Mouse (Mus musculus) forebrain, embryonic 11.5 days (tissue): ENCODE data around the gene Snx30. TPM values are rescaled to one million over a fixed set of nuclear protein-coding genes. Genes with fewer than 3 reads are reported as not detected.

Experiments used
- ATAC-seq: fragments of 200-750 bp; cut with Nextera tagmentation; replicated peaks from 2 replicates; pipeline ENCODE4 v1.8.0; 2017; ENCODE audit warnings: moderate TSS enrichment; ENCODE audit not compliant: low FRiP score
- DNase-seq: peaks from one replicate; pipeline ENCODE4 v3.0.0-alpha.2; 2017; ENCODE audit warnings: low spot score
- H3K27ac ChIP-seq: fragments of 300-500 bp; sonication (generic); 2 replicates; pipeline ENCODE4 v1.5.1; 2014; ENCODE audit warnings: low read depth, low read length
- H3K27me3 ChIP-seq: fragments of 300-500 bp; sonication (generic); 2 replicates; pipeline ENCODE4 v1.6.1; 2014; ENCODE audit warnings: mild to moderate bottlenecking, low read length, mixed read lengths; ENCODE audit not compliant: control insufficient read depth, insufficient read depth
- H3K36me3 ChIP-seq: fragments of 300-500 bp; sonication (generic); 2 replicates; pipeline ENCODE4 v1.6.1; 2014; ENCODE audit warnings: mild to moderate bottlenecking, low read length, moderate library complexity, mixed read lengths; ENCODE audit not compliant: control insufficient read depth, insufficient read depth
- H3K4me1 ChIP-seq: fragments of 300-500 bp; sonication (generic); replicated peaks from 2 replicates; pipeline ENCODE4 v1.6.1; 2014; ENCODE audit warnings: low read length, mixed read lengths; ENCODE audit not compliant: control insufficient read depth, insufficient read depth
- H3K4me2 ChIP-seq: fragments of 300-500 bp; sonication (generic); 2 replicates; pipeline ENCODE4 v1.6.1; 2014; ENCODE audit warnings: low read depth, mild to moderate bottlenecking, low read length, moderate library complexity, mixed read lengths; ENCODE audit not compliant: severe bottlenecking
- H3K4me3 ChIP-seq: fragments of 300-500 bp; sonication (generic); 2 replicates; pipeline ENCODE4 v1.5.1; 2014; ENCODE audit warnings: low read depth, low read length
- H3K9ac ChIP-seq: fragments of 300-500 bp; sonication (generic); 2 replicates; pipeline ENCODE4 v1.6.1; 2014; ENCODE audit warnings: low read length
- H3K9me3 ChIP-seq: fragments of 300-500 bp; sonication (generic); 2 replicates; pipeline ENCODE4 v1.6.1; 2016; ENCODE audit warnings: low read length, mixed read lengths; ENCODE audit not compliant: control insufficient read depth
- WGBS: fragments of 180-500 bp; shearing (Covaris S2); extraction: QIAGEN DNeasy Blood & Tissue Kit; methylation state at CpG from one replicate; pipeline ENCODE4 v1.1.7; 2014; 5-methylcytosine and 5-hydroxymethylcytosine counted together
- polyA plus RNA-seq: library from polyadenylated mRNA; unstranded; fragments of >200 nt; fragmentation: Nextera tagmentation; extraction: Ambion mirVana; gene quantifications from 2 replicates; pipeline ENCODE4 v1.2.1, GENCODE M21; 2014

The Snx30 gene
- polyA plus RNA-seq, 1 experiment from 2014 or later, result 8.8 TPM

DNA sequence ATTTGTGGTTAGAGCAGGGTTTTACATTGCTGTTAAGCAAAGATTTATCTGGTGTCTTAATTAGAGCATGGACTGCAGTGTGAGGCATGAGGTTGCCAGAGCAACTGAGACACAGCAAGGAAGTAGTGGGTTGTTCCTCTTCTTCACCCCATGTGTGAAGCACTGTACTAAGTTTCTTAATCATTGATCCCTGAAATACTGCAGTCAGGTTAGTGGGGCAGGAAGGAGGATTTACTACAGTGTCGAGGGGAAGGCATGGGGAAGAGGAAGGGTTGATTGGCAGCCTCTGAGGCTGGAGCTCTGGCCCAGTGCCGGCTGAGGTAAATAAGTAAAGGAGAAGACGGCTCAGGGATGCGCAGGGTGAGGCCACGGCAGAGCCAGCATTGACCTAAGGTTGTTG lies 82.4 kb downstream of the Snx30 start:
- Histone ChIP-seq H3K4me1 (no peaks in the 10 kb centered on the region), H3K9ac (no peak overlapping the region), H3K27me3 (no peaks in the 10 kb centered on the region), H3K4me3 (no peak overlapping the region), H3K36me3 (no peaks in the 10 kb centered on the region), H3K4me2 (no peak overlapping the region), H3K27ac (no peak overlapping the region), H3K9me3 (no peaks in the 10 kb centered on the region)
- DNase-seq (no peak), ATAC-seq (no peak)
- 91% methylated on average over 5 of the region's 5 CpGs for WGBS

DNA sequence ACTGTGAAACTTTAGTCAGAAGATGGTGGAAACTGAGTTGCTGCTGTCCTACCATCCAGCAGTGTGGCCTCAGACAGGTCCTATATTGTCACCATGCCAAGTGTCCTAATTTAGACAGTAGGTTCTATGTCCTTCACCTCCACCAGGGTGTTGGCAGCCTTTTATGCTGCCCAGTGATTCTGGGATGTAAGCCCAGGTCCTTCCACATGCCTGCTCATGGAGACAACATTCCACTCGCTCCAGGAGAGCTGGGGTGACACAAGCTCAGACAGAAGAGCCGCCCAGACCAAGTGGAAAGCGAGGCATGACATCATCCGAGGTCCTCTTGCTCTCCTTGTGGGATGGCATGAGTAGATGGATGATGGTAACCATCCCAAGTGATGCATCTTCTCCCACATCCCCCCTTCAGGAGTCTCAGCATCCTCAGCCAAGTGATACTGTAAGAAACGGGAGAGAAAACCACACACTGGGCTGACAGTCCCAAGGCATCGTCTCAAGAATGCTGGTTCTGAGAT lies 84.5 kb downstream of the Snx30 start:
- Histone ChIP-seq H3K36me3 (no peaks in the 10 kb centered on the region), H3K4me2 (no peak overlapping the region)
- 89% methylated on average over 6 of the region's 6 CpGs for WGBS

DNA sequence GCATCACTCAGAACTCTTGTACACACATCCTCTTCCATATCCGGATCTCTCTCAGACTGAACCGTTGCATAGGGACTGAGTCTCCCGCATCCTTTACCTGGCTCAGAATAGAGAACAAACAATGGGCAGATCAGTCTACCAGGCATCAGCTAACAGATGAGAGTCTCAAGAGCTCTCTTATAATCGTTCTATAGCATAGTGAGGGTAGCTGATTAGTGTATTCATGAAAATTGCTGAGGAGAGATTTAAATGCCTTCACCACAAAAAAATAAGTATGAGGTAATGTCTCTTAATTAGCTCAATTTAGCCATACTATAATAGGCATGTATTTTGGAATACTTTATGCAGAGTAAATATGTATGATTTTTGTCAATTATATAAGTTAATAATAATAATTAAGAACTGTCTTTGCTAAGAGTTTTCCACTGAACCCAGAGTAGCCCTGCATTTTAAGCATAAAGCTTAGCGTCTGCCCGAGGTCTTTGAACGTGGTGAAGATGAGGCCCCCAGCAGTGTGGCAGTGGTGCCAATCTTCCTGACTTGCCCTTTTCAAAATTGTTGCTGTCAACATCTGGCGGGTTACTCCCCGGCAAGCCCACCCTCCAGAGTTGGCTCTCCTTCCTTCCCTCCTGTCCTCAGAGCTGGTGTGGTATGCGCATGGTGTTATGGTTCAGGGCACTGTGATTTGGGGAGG lies 86.2 kb downstream of the Snx30 start:
- Histone ChIP-seq H3K9me3 (no peaks in the 10 kb centered on the region), H3K4me2 (no peak overlapping the region), H3K9ac (no peak overlapping the region), H3K27ac (no peak overlapping the region), H3K4me1 (no peaks in the 10 kb centered on the region), H3K27me3 (no peaks in the 10 kb centered on the region), H3K36me3 (no peaks in the 10 kb centered on the region), H3K4me3 (no peak overlapping the region)
- 87% methylated on average over 10 of the region's 10 CpGs for WGBS
- ATAC-seq, result 0 out of 2 replicates have a peak, but pooled peaks have one; percentile 15
- no peak for DNase-seq

More for the DNA sequence above, 84.5 kb downstream of the Snx30 start:
- H3K4me1 ChIP-seq, result no peaks in the 10 kb centered on the region
- H3K9ac ChIP-seq, result no peak overlapping the region
- DNase-seq (no peak), ATAC-seq (no peak)
- no peak overlapping the region for H3K4me3 ChIP-seq
- H3K9me3 ChIP-seq, result no peaks in the 10 kb centered on the region
- H3K27me3 ChIP-seq, result no peaks in the 10 kb centered on the region
- H3K27ac ChIP-seq, result no peak overlapping the region

DNA sequence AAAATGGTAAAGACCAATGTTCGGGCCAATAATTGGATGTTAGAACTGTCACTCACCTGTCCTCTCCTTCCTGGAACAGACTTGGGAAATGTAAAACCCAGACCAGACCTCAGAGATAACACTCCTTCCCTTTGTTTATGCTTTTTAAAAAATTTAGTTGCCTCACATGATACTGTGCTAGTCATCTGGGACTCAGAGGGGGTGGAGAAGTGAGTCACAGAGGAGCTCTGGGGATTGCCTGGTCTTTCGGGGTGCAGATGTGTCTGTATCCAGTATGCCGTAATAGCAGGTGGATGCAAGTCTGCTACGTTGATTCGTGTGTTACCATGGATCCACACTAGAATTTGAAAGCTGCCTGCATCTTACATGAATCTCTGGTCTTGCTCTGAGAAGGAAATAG lies 87.1 kb downstream of the Snx30 start:
- Histone ChIP-seq H3K9me3 (no peaks in the 10 kb centered on the region), H3K4me3 (no peak overlapping the region), H3K4me2 (no peak overlapping the region), H3K27ac (no peak overlapping the region), H3K36me3 (no peaks in the 10 kb centered on the region), H3K27me3 (no peaks in the 10 kb centered on the region), H3K4me1 (no peaks in the 10 kb centered on the region), H3K9ac (no peak overlapping the region)
- no peak for DNase-seq
- WGBS, result 94% methylated on average over 5 of the region's 5 CpGs
- ATAC-seq, result no peak

DNA sequence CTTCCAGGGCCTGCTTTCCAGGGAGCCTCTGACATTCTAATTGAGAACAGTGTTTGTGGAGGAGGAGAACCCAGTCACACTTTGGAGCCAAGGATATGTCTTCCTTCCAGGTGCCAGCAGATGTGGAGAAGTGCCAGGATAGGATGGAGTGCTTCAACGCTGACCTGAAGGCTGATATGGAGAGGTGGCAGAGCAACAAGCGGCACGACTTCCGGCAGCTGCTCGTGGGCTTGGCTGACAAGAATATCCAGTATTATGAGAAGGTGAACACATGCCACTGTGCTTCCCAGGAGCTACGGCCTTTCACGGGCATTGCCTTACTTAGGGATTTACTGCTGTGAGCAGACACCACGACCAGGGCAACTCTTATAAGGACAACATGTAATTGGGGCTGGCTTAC lies 88.8 kb downstream of the Snx30 start:
- Histone ChIP-seq H3K27me3 (no peaks in the 10 kb centered on the region), H3K9ac (no peak overlapping the region), H3K9me3 (no peaks in the 10 kb centered on the region), H3K36me3 (no peaks in the 10 kb centered on the region), H3K4me1 (no peaks in the 10 kb centered on the region), H3K4me2 (no peak overlapping the region), H3K27ac (no peak overlapping the region), H3K4me3 (no peak overlapping the region)
- 91% methylated on average over 8 of the region's 8 CpGs for WGBS
- ATAC-seq, result no peak
- DNase-seq, result no peak

DNA sequence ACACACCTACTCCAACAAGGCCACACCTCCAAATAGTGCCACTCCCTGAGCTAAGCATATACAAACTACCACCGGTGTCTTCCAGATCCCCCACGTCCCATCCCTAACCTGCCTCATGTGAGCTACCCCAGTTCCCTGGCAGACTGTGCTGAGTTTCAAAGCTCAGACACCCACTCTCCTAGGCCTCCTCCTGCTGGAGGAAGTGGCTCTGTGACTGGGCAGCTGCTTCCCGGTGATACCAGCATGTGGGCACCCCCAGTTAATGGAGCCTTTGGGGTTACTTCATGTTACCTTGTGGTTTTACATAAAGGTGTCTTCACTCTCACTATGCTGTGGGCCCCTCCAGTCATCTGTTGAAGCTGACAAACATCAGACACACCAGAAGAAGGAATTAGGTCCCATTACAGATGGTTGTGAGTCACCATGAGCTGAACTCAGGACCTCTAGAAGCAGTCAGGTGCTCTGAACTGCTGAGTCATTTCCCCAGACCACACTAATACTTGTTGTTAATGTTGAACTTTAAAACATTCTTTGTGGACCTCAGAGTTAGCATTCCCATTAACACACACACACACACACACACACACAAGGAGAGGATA lies 89.4 kb downstream of the Snx30 start:
- H3K27ac ChIP-seq, result no peak overlapping the region
- DNase-seq (no peak), ATAC-seq (no peak)
- no peaks in the 10 kb centered on the region for H3K4me1 ChIP-seq
- H3K9me3 ChIP-seq, result no peaks in the 10 kb centered on the region
- no peak overlapping the region for H3K4me2 ChIP-seq
- H3K4me3 ChIP-seq, result no peak overlapping the region
- H3K27me3 ChIP-seq, result no peaks in the 10 kb centered on the region
- 96% methylated on average over 3 of the region's 3 CpGs for WGBS
- no peaks in the 10 kb centered on the region for H3K36me3 ChIP-seq
- H3K9ac ChIP-seq, result no peak overlapping the region

DNA sequence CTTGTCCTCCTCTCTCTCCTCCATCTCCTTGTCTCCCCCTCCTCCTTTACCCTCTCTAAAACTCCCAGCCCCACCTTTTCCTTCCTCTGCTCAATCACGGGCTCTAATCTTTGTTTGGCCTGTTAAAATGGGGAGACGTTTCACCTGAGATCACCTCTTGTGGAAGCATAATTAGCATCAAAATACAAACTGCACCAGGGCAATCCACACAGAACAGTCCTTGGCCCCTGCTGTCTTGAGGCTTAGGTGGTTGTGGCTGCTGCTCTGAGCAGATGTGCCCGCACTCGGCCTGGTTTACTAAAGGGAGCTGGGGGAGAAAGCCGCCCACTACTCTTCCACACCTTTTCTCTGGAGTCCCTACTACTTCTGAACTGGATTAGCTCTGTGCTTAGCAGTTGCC lies 90.4 kb downstream of the Snx30 start:
- no peaks in the 10 kb centered on the region for H3K4me1 ChIP-seq
- H3K36me3 ChIP-seq, result no peaks in the 10 kb centered on the region
- H3K27me3 ChIP-seq, result no peaks in the 10 kb centered on the region
- no peak overlapping the region for H3K4me3 ChIP-seq
- ATAC-seq (no peak), DNase-seq (no peak)
- 54% methylated on average over 5 of the region's 5 CpGs for WGBS
- H3K4me2 ChIP-seq, result no peak overlapping the region
- no peak overlapping the region for H3K27ac ChIP-seq
- no peak overlapping the region for H3K9ac ChIP-seq
- no peaks in the 10 kb centered on the region for H3K9me3 ChIP-seq

DNA sequence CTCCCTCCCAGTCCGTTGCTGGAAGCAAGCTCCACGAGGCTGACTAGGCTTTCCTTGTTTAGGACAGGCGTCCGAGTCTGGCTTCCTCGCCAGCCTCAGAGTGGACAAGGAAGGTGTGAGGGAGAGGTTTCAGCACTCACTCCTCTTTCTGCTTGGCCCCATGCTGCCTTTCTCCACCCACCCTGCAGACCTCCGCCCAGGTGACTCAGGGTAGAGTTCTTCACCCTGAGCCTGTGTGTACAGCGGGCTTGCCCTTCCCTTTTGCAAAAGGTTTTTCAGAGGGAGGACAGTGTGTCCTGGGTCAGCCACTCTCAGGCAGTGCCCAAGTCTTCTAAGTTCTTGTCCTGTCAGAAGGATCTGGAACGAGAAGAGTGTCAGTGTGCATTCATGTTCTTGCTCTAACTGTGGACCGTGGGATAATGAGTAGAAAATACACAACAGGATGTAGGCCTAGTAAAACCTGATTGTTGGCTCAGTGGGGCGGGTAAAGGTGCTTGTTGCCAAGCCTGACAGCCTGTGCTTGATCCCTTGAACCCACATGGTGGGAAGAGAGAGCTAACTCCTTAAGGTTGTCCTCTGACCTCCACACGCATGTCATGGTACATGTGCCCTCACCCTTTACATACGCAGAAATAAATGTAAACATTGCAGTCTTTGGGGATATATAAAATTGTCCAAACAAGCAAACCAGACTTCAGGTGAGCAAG lies 92.3 kb downstream of the Snx30 start:
- DNase-seq, result no peak
- Histone ChIP-seq H3K4me1 (no peaks in the 10 kb centered on the region), H3K9me3 (no peaks in the 10 kb centered on the region), H3K9ac (no peak overlapping the region), H3K4me2 (no peak overlapping the region), H3K4me3 (no peak overlapping the region), H3K36me3 (no peaks in the 10 kb centered on the region), H3K27me3 (no peaks in the 10 kb centered on the region), H3K27ac (no peak overlapping the region)
- 91% methylated on average over 12 of the region's 12 CpGs for WGBS
- ATAC-seq, result no peak
